Mouse (Mus musculus): ENCODE measurements around the gene Fxyd3. TPM values are rescaled to one million over a fixed set of nuclear protein-coding genes. Genes with fewer than 3 reads are reported as not detected.

Fxyd3 gene
- total and polyA plus RNA-seq, 3 experiments = not detected

- H3K36me3 ChIP-seq (ENCODE audit: control insufficient read depth in 1 of 2, insufficient read depth in 2 of 2, low read length in 2 of 2) = no peaks in the 10 kb centered on the region
- no peak for DNase-seq (ENCODE audit: low read depth, low spot score)
- H3K27ac ChIP-seq (ENCODE audit: control insufficient read depth, low read depth, low read length) = no peak overlapping the region
- peaks cover 3 to 11% of the 10 kb centered on the region in 2 experiments for H3K27me3 ChIP-seq (ENCODE audit: control insufficient read depth in 1 of 2, insufficient read depth in 2 of 2, low read length in 2 of 2)
- no peak overlapping the region for H3K4me3 ChIP-seq (ENCODE audit: control insufficient read depth in 1 of 2, insufficient read depth in 1 of 2, low read depth in 2 of 2, low read length in 2 of 2)
- H3K79me2 ChIP-seq (ENCODE audit: control insufficient read depth, insufficient read depth, low read length, poor library complexity) = no peaks in the 10 kb centered on the region
- no peak for TF ChIP-seq CTCF (IDR thresholded peaks at IDR 0.05 in 2 of 3, conservative IDR thresholded peaks at IDR 0.05 in 1 of 3; ENCODE audit: control insufficient read depth in 1 of 3, insufficient read depth in 1 of 3, low read depth in 2 of 3, low read length in 3 of 3, poor library complexity in 1 of 3, severe bottlenecking in 1 of 3)
- no peak for TF ChIP-seq TCF12 (IDR thresholded peaks at IDR 0.05; ENCODE audit: low read depth, low read length)
- no peak for TF ChIP-seq MAX (IDR thresholded peaks at IDR 0.05; ENCODE audit: low read length)
- TF ChIP-seq EP300 (IDR thresholded peaks at IDR 0.05; ENCODE audit: low read depth in 1 of 2, low read length in 2 of 2) = no peak
- no peak for TF ChIP-seq MAZ (IDR thresholded peaks at IDR 0.05; ENCODE audit: low read depth, low read length)
- no peak for TF ChIP-seq TBP (IDR thresholded peaks at IDR 0.05; ENCODE audit: low read depth, low read length)
- TF ChIP-seq USF2 (IDR thresholded peaks at IDR 0.05; ENCODE audit: borderline replicate concordance in 1 of 2, insufficient read depth in 1 of 2, low read depth in 1 of 2, low read length in 2 of 2) = no peak
- TF ChIP-seq GATA1 (IDR thresholded peaks at IDR 0.05; ENCODE audit: low read depth, low read length) = no peak
- TF ChIP-seq CHD1 (IDR thresholded peaks at IDR 0.05; ENCODE audit: low read depth, low read length) = no peak
- no peak for TF ChIP-seq UBTF (IDR thresholded peaks at IDR 0.05; ENCODE audit: borderline replicate concordance, insufficient read depth, low read depth, low read length)
- TF ChIP-seq POLR2A (IDR thresholded peaks at IDR 0.05; ENCODE audit: control insufficient read depth in 1 of 2, insufficient read depth in 1 of 2, low read depth in 1 of 2, low read length in 2 of 2, poor library complexity in 1 of 2) = no peak
- no peak for TF ChIP-seq MEF2A (IDR thresholded peaks at IDR 0.05; ENCODE audit: extremely low read depth, insufficient replicate concordance, low read depth, low read length, poor library complexity, severe bottlenecking)
- TF ChIP-seq JUND (IDR thresholded peaks at IDR 0.05; ENCODE audit: low read depth, low read length) = no peak
- TF ChIP-seq ZKSCAN1 (IDR thresholded peaks at IDR 0.05; ENCODE audit: low read depth, low read length) = no peak
- TF ChIP-seq ZNF384 (IDR thresholded peaks at IDR 0.05; ENCODE audit: low read depth, low read length) = no peak
- H3K4me1 ChIP-seq (ENCODE audit: control insufficient read depth in 1 of 2, insufficient read depth in 2 of 2, low read length in 2 of 2) = no peaks in the 10 kb centered on the region
- no peaks in the 10 kb centered on the region for H3K9me3 ChIP-seq (replicated peaks; ENCODE audit: insufficient read depth, low read length)
- H3K9ac ChIP-seq (ENCODE audit: control insufficient read depth, low read depth, low read length, poor library complexity, severe bottlenecking) = no peak overlapping the region
These were observed 8.7 kb upstream of the Fxyd3 start for GRCm38 (mm10) chr7:31085171-31085570.

GRCm38 (mm10) chr7:31084140-31084539 lies 7.6 kb upstream of the Fxyd3 start:
- Histone ChIP-seq H3K36me3 (ENCODE audit: control insufficient read depth in 1 of 2, insufficient read depth in 2 of 2, low read length in 2 of 2) (no peaks in the 10 kb centered on the region), H3K27ac (ENCODE audit: control insufficient read depth, low read depth, low read length) (no peak overlapping the region), H3K27me3 (ENCODE audit: control insufficient read depth in 1 of 2, insufficient read depth in 2 of 2, low read length in 2 of 2) (peaks cover 3 to 11% of the 10 kb centered on the region in 2 experiments), H3K9me3 (replicated peaks; ENCODE audit: insufficient read depth, low read length) (no peaks in the 10 kb centered on the region), H3K4me3 (ENCODE audit: control insufficient read depth in 1 of 2, insufficient read depth in 1 of 2, low read depth in 2 of 2, low read length in 2 of 2) (no peak overlapping the region), H3K9ac (ENCODE audit: control insufficient read depth, low read depth, low read length, poor library complexity, severe bottlenecking) (no peak overlapping the region), H3K79me2 (ENCODE audit: control insufficient read depth, insufficient read depth, low read length, poor library complexity) (no peaks in the 10 kb centered on the region), H3K4me1 (ENCODE audit: control insufficient read depth in 1 of 2, insufficient read depth in 2 of 2, low read length in 2 of 2) (no peaks in the 10 kb centered on the region)
- no peak for TF ChIP-seq SIN3A (IDR thresholded peaks at IDR 0.05; ENCODE audit: low read length)
- TF ChIP-seq JUND (IDR thresholded peaks at IDR 0.05; ENCODE audit: low read depth, low read length) = no peak
- TF ChIP-seq RAD21 (IDR thresholded peaks at IDR 0.05; ENCODE audit: low read depth, low read length) = no peak
- TF ChIP-seq POLR2AphosphoS5 (IDR thresholded peaks at IDR 0.05; ENCODE audit: borderline replicate concordance, low read depth, low read length) = no peak
- TF ChIP-seq USF2 (IDR thresholded peaks at IDR 0.05; ENCODE audit: borderline replicate concordance in 1 of 2, insufficient read depth in 1 of 2, low read depth in 1 of 2, low read length in 2 of 2) = no peak
- no peak for TF ChIP-seq GABPA (IDR thresholded peaks at IDR 0.05; ENCODE audit: low read depth, low read length)
- no peak for TF ChIP-seq ZC3H11A (IDR thresholded peaks at IDR 0.05; ENCODE audit: low read depth, low read length)
- no peak for TF ChIP-seq CHD1 (IDR thresholded peaks at IDR 0.05; ENCODE audit: low read depth, low read length)
- TF ChIP-seq NRF1 (IDR thresholded peaks at IDR 0.05; ENCODE audit: insufficient read depth, low read depth, low read length, poor library complexity, severe bottlenecking) = no peak
- TF ChIP-seq ZKSCAN1 (IDR thresholded peaks at IDR 0.05; ENCODE audit: low read depth, low read length) = no peak
- TF ChIP-seq SMC3 (IDR thresholded peaks at IDR 0.05; ENCODE audit: low read depth, low read length) = no peak
- TF ChIP-seq ETS1 (IDR thresholded peaks at IDR 0.05; ENCODE audit: low read depth, low read length) = no peak
- no peak for TF ChIP-seq TBP (IDR thresholded peaks at IDR 0.05; ENCODE audit: low read depth, low read length)
- TF ChIP-seq E2F4 (IDR thresholded peaks at IDR 0.05; ENCODE audit: borderline replicate concordance, low read depth, low read length) = no peak
- TF ChIP-seq MYB (IDR thresholded peaks at IDR 0.05; ENCODE audit: low read depth, low read length) = no peak
- no peak for TF ChIP-seq MAZ (IDR thresholded peaks at IDR 0.05; ENCODE audit: low read depth, low read length)
- no peak for DNase-seq (ENCODE audit: low read depth, low spot score)

All from MEL (cell line).